Mouse (Mus musculus) lung, embryonic 16.5 days (tissue): Measurements from ENCODE around the gene Pnpla3. TPM values are rescaled to one million over a fixed set of nuclear protein-coding genes. Genes with fewer than 3 reads are reported as not detected.

ENCODE experiments used
- ATAC-seq: fragments of 200-750 bp; cut with Nextera tagmentation; 2 replicates; pipeline ENCODE4 v1.8.0; 2017; ENCODE audit warnings: low read depth, mild to moderate bottlenecking, moderate library complexity
- H3K27ac ChIP-seq: fragments of 300-500 bp; sonication (generic); 2 replicates; pipeline ENCODE4 v1.5.1; 2014; ENCODE audit warnings: mild to moderate bottlenecking, control low read depth, low read length
- H3K27me3 ChIP-seq: fragments of 300-500 bp; sonication (generic); 2 replicates; pipeline ENCODE4 v1.6.1; 2014; ENCODE audit warnings: low read depth, low read length, mixed read lengths; ENCODE audit not compliant: control insufficient read depth, insufficient read depth
- H3K36me3 ChIP-seq: fragments of 300-500 bp; sonication (generic); 2 replicates; pipeline ENCODE4 v1.6.1; 2014; ENCODE audit warnings: low read length; ENCODE audit not compliant: control insufficient read depth, insufficient read depth
- H3K4me1 ChIP-seq: fragments of 300-500 bp; sonication (generic); replicated peaks from 2 replicates; pipeline ENCODE4 v1.6.1; 2014; ENCODE audit warnings: low read length, mixed read lengths; ENCODE audit not compliant: control insufficient read depth, insufficient read depth
- H3K4me2 ChIP-seq: fragments of 300-500 bp; sonication (generic); 2 replicates; pipeline ENCODE4 v1.6.1; 2014; ENCODE audit warnings: low read depth, low read length, control low read depth
- H3K4me3 ChIP-seq: fragments of 300-500 bp; sonication (generic); 2 replicates; pipeline ENCODE4 v1.5.1; 2014; ENCODE audit warnings: mild to moderate bottlenecking, low read length, control low read depth
- H3K9ac ChIP-seq: fragments of 300-500 bp; sonication (generic); 2 replicates; pipeline ENCODE4 v1.6.1; 2014; ENCODE audit warnings: low read length, control low read depth
- H3K9me3 ChIP-seq: fragments of 300-500 bp; sonication (generic); 2 replicates; pipeline ENCODE4 v1.6.1; 2016; ENCODE audit warnings: low read length; ENCODE audit not compliant: control insufficient read depth
- WGBS: fragments of 180-500 bp; shearing (Covaris S2); extraction: QIAGEN DNeasy Blood & Tissue Kit; methylation state at CpG from one replicate; pipeline ENCODE4 v1.1.7; 2014; 5-methylcytosine and 5-hydroxymethylcytosine counted together
- polyA plus RNA-seq: library from polyadenylated mRNA; unstranded; fragments of >200 nt; fragmentation: Nextera tagmentation; extraction: Ambion mirVana; gene quantifications from 2 replicates; pipeline ENCODE4 v1.2.1, GENCODE M21; 2015

The Pnpla3 gene
- polyA plus RNA-seq, 1 experiment from 2014 or later = not detected

DNA sequence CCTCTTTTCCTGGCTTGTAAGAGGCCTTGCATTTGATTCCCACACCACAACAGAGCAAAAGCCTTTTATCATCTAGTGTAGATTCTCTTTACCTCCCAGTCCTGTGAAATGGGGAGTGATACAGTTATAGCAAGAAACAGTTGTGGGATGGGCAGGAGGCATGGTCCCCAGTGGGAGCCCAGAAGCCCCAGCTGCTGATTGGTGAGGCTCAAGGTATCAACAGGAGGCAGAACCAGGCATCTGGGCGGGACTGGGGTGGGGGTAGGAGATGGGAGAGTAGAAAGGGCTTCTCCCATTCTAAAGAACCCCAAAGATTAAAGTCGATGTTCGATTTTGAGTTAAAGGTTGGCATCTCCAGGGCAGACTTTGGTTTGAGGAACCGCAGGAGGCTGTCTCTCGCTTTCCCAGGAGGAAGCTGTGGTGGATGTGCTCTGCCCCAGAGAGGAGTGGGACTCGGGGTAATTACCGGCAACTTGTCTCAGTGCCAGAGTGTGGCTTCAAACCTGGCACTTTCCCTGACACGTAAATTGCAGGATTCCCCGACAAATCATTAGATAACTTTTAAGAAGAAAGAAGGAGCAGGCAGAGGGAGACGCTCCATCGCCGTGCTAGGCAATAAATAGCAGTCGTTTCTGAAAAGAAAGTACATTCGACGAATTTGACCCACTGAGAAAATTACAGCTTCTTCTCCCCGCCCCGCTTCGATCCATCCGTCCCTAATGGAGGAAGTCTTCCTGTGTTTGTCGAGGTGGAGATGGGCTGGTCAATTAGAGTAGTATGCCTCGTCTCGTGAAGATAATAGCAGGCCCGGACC lies 50.5 kb downstream of the Pnpla3 start:
- no peak overlapping the region for H3K4me2 ChIP-seq

DNA sequence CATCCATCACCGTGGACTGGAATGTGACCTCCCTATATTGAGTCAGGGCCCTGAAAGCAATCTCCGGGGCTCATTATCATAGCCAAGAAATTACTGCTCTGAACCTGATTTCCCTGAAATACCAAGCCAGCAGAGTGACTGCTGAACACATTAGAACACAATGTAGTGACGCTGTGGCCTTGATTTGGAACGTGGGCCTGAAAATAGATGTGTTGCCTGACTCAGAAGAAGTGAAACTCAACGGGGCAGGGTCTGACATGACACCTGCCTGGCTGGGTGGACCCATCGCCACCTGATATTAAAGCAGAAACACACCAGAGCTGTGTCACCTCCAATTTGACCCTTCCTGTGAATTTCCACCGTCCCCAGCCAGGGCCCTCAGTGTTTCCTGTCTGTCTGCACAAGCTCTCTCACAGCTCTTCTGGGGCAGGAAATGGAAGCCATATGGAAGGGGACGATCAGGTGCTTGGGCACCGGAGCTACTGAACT lies 51.2 kb downstream of the Pnpla3 start:
- Histone ChIP-seq H3K4me1 (peaks cover 3% of the 10 kb centered on the region; the same call in 1 of the 2 replicates), H3K27me3 (peaks cover 2% of the 10 kb centered on the region; the same call in 1 of the 2 replicates), H3K9ac (no peak overlapping the region), H3K27ac (peak overlapping the region; percentile 10; the same call in 1 of the 2 replicates), H3K9me3 (no peaks in the 10 kb centered on the region), H3K36me3 (peaks cover 5% of the 10 kb centered on the region; the same call in 1 of the 2 replicates), H3K4me2 (no peak overlapping the region), H3K4me3 (no peak overlapping the region)
- 12% methylated on average over 9 of the region's 9 CpGs for WGBS
- peak; percentile 56 for ATAC-seq

More for the DNA sequence above, 50.5 kb downstream of the Pnpla3 start:
- peaks cover 7% of the 10 kb centered on the region; the same call in 1 of the 2 replicates for H3K36me3 ChIP-seq
- H3K27me3 ChIP-seq = peaks cover 2% of the 10 kb centered on the region; the same call in 1 of the 2 replicates
- WGBS = 27% methylated on average over 23 of the region's 23 CpGs
- H3K9ac ChIP-seq = no peak overlapping the region
- no peak overlapping the region for H3K4me3 ChIP-seq
- H3K4me1 ChIP-seq = peaks cover 3% of the 10 kb centered on the region; the same call in 1 of the 2 replicates
- no peaks in the 10 kb centered on the region for H3K9me3 ChIP-seq
- H3K27ac ChIP-seq = no peak overlapping the region
- ATAC-seq = no peak

DNA sequence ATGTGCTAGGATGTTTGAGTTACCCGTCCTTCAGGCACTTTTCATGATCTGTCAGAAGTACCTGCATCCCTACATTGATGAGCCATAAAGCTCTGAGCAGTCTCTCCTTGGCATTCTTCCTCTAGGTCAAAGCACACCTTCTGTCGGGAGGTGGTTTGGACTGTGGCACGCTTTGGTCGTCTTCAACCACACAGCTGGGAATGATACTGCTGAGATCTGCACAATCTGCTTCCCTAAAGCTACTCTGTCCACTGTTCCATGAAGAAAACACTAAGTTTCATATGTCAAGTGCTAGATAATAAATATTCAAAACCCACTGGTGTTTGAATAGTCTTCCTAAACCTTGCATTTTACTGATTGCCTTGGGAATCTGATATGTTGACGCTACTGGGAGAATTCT lies 53.9 kb downstream of the Pnpla3 start:
- 66% methylated on average over 5 of the region's 5 CpGs for WGBS
- Histone ChIP-seq H3K27ac (no peak overlapping the region), H3K4me2 (no peak overlapping the region), H3K4me3 (no peak overlapping the region), H3K27me3 (peaks cover 2% of the 10 kb centered on the region; the same call in 1 of the 2 replicates), H3K9me3 (no peaks in the 10 kb centered on the region), H3K4me1 (peaks cover 3% of the 10 kb centered on the region; the same call in 1 of the 2 replicates), H3K36me3 (no peaks in the 10 kb centered on the region), H3K9ac (no peak overlapping the region)
- no peak for ATAC-seq

DNA sequence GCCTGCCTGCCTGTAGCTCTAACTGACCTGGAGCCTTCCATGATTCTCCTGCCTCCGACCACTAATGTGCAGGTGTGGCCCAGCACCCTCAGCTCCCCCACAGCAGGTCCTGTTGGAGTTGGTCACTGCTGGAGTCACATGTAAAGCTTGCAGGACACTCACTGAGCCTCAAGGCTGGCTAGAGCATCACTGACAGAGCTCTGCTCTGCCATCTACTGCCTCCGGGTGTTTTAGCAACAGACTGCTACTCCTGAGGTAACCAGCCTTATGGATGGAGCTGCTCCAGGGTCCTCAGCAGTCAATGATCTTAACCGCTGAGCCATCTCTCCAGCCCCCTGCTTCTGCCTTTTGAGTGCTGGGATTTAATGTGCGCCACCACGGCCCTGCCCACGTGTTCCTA lies 55.8 kb downstream of the Pnpla3 start:
- no peak overlapping the region for H3K9ac ChIP-seq
- ATAC-seq = no peak
- no peaks in the 10 kb centered on the region for H3K9me3 ChIP-seq
- H3K4me3 ChIP-seq = no peak overlapping the region
- no peaks in the 10 kb centered on the region for H3K27me3 ChIP-seq
- H3K4me2 ChIP-seq = no peak overlapping the region
- H3K4me1 ChIP-seq = peaks cover 3% of the 10 kb centered on the region; the same call in 1 of the 2 replicates
- H3K27ac ChIP-seq = no peak overlapping the region
- no peaks in the 10 kb centered on the region for H3K36me3 ChIP-seq
- WGBS = 34% methylated on average over 6 of the region's 6 CpGs

DNA sequence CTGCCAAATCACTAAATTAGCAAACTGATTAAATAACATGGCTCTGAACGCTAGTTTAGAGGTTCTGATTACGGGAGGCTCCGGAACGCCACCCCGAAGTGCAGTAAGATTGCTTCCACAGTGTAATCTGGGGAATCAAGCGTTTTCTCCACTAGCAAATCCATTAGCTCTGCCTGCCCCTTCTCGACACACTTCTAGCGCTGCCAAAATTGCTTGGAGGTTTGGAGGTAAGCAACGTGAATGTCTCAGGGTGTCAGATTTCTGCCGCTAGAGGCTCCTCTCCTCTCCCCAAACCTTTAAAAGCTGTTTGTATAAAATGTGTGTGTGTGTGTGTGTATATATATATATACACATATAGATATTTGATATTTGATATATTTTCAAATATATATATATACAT lies 57.1 kb downstream of the Pnpla3 start:
- Histone ChIP-seq H3K9ac (no peak overlapping the region), H3K4me2 (no peak overlapping the region), H3K4me1 (no peaks in the 10 kb centered on the region), H3K9me3 (no peaks in the 10 kb centered on the region), H3K27me3 (no peaks in the 10 kb centered on the region), H3K36me3 (no peaks in the 10 kb centered on the region), H3K4me3 (no peak overlapping the region), H3K27ac (no peak overlapping the region)
- no peak for ATAC-seq
- WGBS = 36% methylated on average over 10 of the region's 10 CpGs

DNA sequence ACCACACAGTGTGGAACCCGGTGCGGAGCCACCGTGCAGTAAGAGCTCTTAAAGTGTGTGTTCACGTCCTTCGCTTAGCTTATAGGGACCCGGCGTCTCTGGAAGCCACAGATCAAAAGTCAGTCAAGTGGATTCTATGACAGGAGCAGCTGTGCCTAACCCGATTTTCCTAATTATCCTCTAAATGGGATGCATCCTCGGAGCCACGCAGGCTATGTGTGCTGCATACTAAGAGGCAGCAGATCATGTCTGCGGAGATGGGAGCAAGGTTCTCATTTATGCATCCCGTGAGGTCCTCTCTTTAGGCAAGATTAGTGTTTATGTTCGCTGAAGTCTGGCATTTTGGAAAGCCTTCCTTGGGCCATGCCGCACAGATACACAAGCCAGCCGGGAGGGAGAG lies 59.3 kb downstream of the Pnpla3 start:
- no peak overlapping the region for H3K4me3 ChIP-seq
- H3K9me3 ChIP-seq = no peaks in the 10 kb centered on the region
- H3K9ac ChIP-seq = no peak overlapping the region
- H3K27ac ChIP-seq = no peak overlapping the region
- WGBS = 76% methylated on average over 15 of the region's 15 CpGs
- peaks cover 12% of the 10 kb centered on the region for H3K4me1 ChIP-seq
- H3K36me3 ChIP-seq = no peaks in the 10 kb centered on the region
- no peak for ATAC-seq
- no peaks in the 10 kb centered on the region; the same call in 1 of the 2 replicates for H3K27me3 ChIP-seq
- H3K4me2 ChIP-seq = no peak overlapping the region

DNA sequence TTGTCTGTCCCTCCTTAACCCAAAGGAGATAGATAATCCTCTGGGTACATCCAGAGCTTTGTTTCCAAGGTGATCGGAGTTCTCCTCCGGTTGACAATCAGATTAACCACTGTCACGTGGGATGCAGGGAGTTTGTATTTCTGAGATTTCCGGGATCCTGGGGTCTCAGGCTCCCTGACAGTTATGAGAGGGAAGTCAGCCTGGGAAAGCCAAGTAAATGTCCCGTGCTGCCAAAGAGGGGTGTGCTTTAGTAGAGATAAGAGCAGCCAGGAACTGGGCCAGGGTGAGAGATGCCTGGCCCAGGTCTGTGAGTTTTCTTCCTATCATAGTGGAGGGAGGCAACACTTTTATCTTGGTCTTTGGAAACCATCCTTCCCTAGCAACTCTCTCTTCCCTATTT lies 63.0 kb downstream of the Pnpla3 start:
- Histone ChIP-seq H3K27me3 (no peaks in the 10 kb centered on the region; the same call in 1 of the 2 replicates), H3K36me3 (no peaks in the 10 kb centered on the region), H3K4me2 (peak overlapping the region; percentile 92), H3K4me1 (peaks cover 21% of the 10 kb centered on the region), H3K9me3 (no peaks in the 10 kb centered on the region), H3K4me3 (no peak overlapping the region; the same call in 1 of the 2 replicates), H3K9ac (no peak overlapping the region), H3K27ac (0 out of 2 replicates have a peak overlapping the region, but pooled peaks have one; percentile 2)
- ATAC-seq = no peak
- WGBS = 12% methylated on average over 5 of the region's 5 CpGs

DNA sequence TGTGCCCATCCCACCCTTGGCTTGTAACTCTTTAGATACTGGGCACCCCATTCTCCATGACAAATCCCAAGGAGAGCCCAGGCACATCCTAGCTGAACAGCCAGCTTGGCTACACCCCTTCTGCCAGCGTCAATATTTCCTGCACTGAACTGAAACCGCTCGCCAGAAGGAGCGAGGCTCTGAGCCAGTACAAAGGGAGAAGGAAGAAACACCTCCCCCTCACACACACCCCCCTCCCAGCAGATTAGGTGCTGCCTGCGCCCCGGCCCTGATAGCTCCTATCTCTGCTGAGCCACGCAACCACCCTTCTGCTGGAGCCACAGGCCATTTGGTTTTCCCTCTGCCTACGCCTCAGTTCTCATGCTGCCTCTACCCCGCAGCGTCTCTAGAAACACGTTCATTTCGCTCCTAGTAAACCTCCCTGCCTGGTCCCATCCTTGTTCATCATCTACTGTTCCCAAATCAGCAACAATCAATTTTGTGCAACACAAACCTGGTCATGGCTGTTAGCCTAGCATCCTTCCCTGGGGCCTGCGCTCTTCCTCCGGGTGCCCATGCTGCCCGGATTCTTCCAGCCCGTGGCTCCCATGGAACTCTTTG lies 63.6 kb downstream of the Pnpla3 start:
- Histone ChIP-seq H3K9me3 (no peaks in the 10 kb centered on the region), H3K27me3 (no peaks in the 10 kb centered on the region; the same call in 1 of the 2 replicates), H3K36me3 (no peaks in the 10 kb centered on the region), H3K27ac (peak overlapping the region; percentile 66), H3K4me3 (peak overlapping the region; percentile 66), H3K4me2 (peak overlapping the region; percentile 92), H3K4me1 (peaks cover 21% of the 10 kb centered on the region), H3K9ac (peak overlapping the region; percentile 64)
- 7% methylated on average over 15 of the region's 16 CpGs for WGBS
- ATAC-seq = peak; percentile 39; the same call in 1 of the 2 replicates
